Mouse (Mus musculus): ENCODE results near the gene Rasgrf1. TPM values are rescaled to one million over a fixed set of nuclear protein-coding genes. Genes with fewer than 3 reads are reported as not detected.

Rasgrf1 gene
- total and polyA plus RNA-seq, 3 experiments: not detected

GRCm38 (mm10) chr9:90047937-90048627 is 138.4 kb downstream of the Rasgrf1 start:
- TF ChIP-seq MXI1 (IDR thresholded peaks at IDR 0.05; ENCODE audit: low read depth, low read length) (no peak), NRF1 (IDR thresholded peaks at IDR 0.05; ENCODE audit: low read depth, low read length) (no peak), JUN (IDR thresholded peaks at IDR 0.05; ENCODE audit: insufficient read depth, low read depth, low read length) (no peak), ETS1 (conservative IDR thresholded peaks at IDR 0.05; ENCODE audit: low read depth, low read length) (no peak), NELFE (IDR thresholded peaks at IDR 0.05; ENCODE audit: low read depth, low read length) (no peak), SMC3 (IDR thresholded peaks at IDR 0.05; ENCODE audit: low read depth, low read length) (no peak), BHLHE40 (IDR thresholded peaks at IDR 0.05; ENCODE audit: low read depth, low read length) (no peak), SIN3A (IDR thresholded peaks at IDR 0.05; ENCODE audit: low read length) (no peak), UBTF (IDR thresholded peaks at IDR 0.05; ENCODE audit: low read depth, low read length) (no peak), E2F4 (IDR thresholded peaks at IDR 0.05; ENCODE audit: insufficient replicate concordance, low read depth, low read length) (no peak), RCOR1 (conservative IDR thresholded peaks at IDR 0.05; ENCODE audit: low read depth, low read length) (no peak), TCF12 (IDR thresholded peaks at IDR 0.05; ENCODE audit: low read depth, low read length) (no peak), HCFC1 (IDR thresholded peaks at IDR 0.05; ENCODE audit: low read depth, low read length) (no peak), ELF1 (IDR thresholded peaks at IDR 0.05; ENCODE audit: low read depth, low read length) (no peak), RAD21 (IDR thresholded peaks at IDR 0.05; ENCODE audit: low read depth, low read length) (no peak), CHD1 (IDR thresholded peaks at IDR 0.05; ENCODE audit: low read depth, low read length) (no peak), POLR2A (IDR thresholded peaks at IDR 0.05; ENCODE audit: low read depth, low read length) (no peak), MYC (IDR thresholded peaks at IDR 0.05; ENCODE audit: low read depth, low read length) (no peak)
- Histone ChIP-seq H3K27ac (ENCODE audit: insufficient read depth, low read depth) (no peak overlapping the region), H3K9ac (ENCODE audit: insufficient read depth, low read depth) (no peak overlapping the region), H3K4me2 (ENCODE audit: insufficient read depth, low read depth, poor library complexity, severe bottlenecking) (no peak overlapping the region), H3K27me3 (replicated peaks) (no peaks in the 10 kb centered on the region), H3K4me1 (ENCODE audit: control insufficient read depth in 1 of 2, insufficient read depth in 2 of 2) (peaks cover 0 to 11% of the 10 kb centered on the region in 2 experiments; a peak in 1 of 4 replicates), H3K4me3 (replicated peaks in 1 of 3; ENCODE audit: low read depth in 2 of 3, low read length in 2 of 3, poor library complexity in 1 of 3) (no peak overlapping the region), H3K9me3 (replicated peaks; ENCODE audit: low read length) (no peaks in the 10 kb centered on the region), H3K79me2 (replicated peaks; ENCODE audit: control insufficient read depth, extremely low read depth, insufficient read depth, poor library complexity, severe bottlenecking) (no peaks in the 10 kb centered on the region), H3K36me3 (replicated peaks in 1 of 2; ENCODE audit: control insufficient read depth in 1 of 2, insufficient read depth in 1 of 2, low read length in 1 of 2) (no peaks in the 10 kb centered on the region)
- DNase-seq (ENCODE audit: extremely low read depth): no peak
- in situ Hi-C loops (cut with MboI; ENCODE audit: low pct_ligation_motif_present, low pct_unique_long_range_greater_than_20kb, low sequenced_read_pairs): no loop called here
- dilution Hi-C loops (cut with MboI; ENCODE audit: extremely low pct_ligation_motif_present, extremely low pct_unique_long_range_greater_than_20kb, low sequenced_read_pairs): no loop called here

- in situ Hi-C loops (cut with MboI; ENCODE audit: low pct_ligation_motif_present, low pct_unique_long_range_greater_than_20kb, low sequenced_read_pairs): no loop called here
- Histone ChIP-seq H3K4me1 (ENCODE audit: control insufficient read depth in 1 of 2, insufficient read depth in 2 of 2) (peaks cover 8 to 34% of the 10 kb centered on the region in 2 experiments), H3K79me2 (replicated peaks; ENCODE audit: control insufficient read depth, extremely low read depth, insufficient read depth, poor library complexity, severe bottlenecking) (peaks cover 29% of the 10 kb centered on the region), H3K9me3 (replicated peaks; ENCODE audit: low read length) (no peaks in the 10 kb centered on the region), H3K27me3 (replicated peaks) (no peaks in the 10 kb centered on the region), H3K9ac (ENCODE audit: insufficient read depth, low read depth) (peak within 1 kb of the TSS; percentile 86), H3K36me3 (replicated peaks in 1 of 2; ENCODE audit: control insufficient read depth in 1 of 2, insufficient read depth in 1 of 2, low read length in 1 of 2) (peaks cover 0 to 5% of the 10 kb centered on the region in 2 experiments), H3K4me3 (replicated peaks in 1 of 3; ENCODE audit: low read depth in 2 of 3, low read length in 2 of 3, poor library complexity in 1 of 3) (peak within 1 kb of the TSS; percentile 72 to 97 (median 92)), H3K4me2 (ENCODE audit: insufficient read depth, low read depth, poor library complexity, severe bottlenecking) (0 out of 2 replicates have a peak within 1 kb of the TSS, but pooled peaks have one; percentile 18), H3K27ac (ENCODE audit: insufficient read depth, low read depth) (peak within 1 kb of the TSS; percentile 70)
- dilution Hi-C loops (cut with MboI; ENCODE audit: extremely low pct_ligation_motif_present, extremely low pct_unique_long_range_greater_than_20kb, low sequenced_read_pairs): no loop called here
- no peak for DNase-seq (ENCODE audit: extremely low read depth)
- TF ChIP-seq SMC3 (IDR thresholded peaks at IDR 0.05; ENCODE audit: low read depth, low read length) (no peak), KAT2A (IDR thresholded peaks at IDR 0.05; ENCODE audit: insufficient replicate concordance, low read length) (no peak), ZKSCAN1 (IDR thresholded peaks at IDR 0.05; ENCODE audit: borderline replicate concordance, low read depth, low read length) (no peak), MAFK (IDR thresholded peaks at IDR 0.05; ENCODE audit: insufficient replicate concordance, low read length) (no peak), RCOR1 (conservative IDR thresholded peaks at IDR 0.05; ENCODE audit: low read depth, low read length) (no peak), POLR2AphosphoS2 (IDR thresholded peaks at IDR 0.05; ENCODE audit: low read depth, low read length) (no peak), MYC (IDR thresholded peaks at IDR 0.05; ENCODE audit: low read depth, low read length) (no peak), UBTF (IDR thresholded peaks at IDR 0.05; ENCODE audit: low read depth, low read length) (no peak), IRF4 (IDR thresholded peaks at IDR 0.05; ENCODE audit: low read depth, low read length) (no peak)
These were observed 144.1 kb downstream of the Rasgrf1 start, which contains the start of gene Ctsh for GRCm38 (mm10) chr9:90053852-90054251. Ctsh (plus strand) TSS chr9:90054152.
